Mouse (Mus musculus) MEL (cell line): ENCODE results near the gene Rabep2. TPM values are rescaled to one million over a fixed set of nuclear protein-coding genes. Genes with fewer than 3 reads are reported as not detected.
A peak's percentile ranks its signal among the peaks of the same experiment; 100 is the strongest.

Source experiments
- DNase-seq: peaks from one replicate; pipeline ENCODE4 v3.0.0; 2011; ENCODE audit warnings: low read depth, low spot score
- H3K27ac ChIP-seq: 2 replicates; pipeline ENCODE4 v1.5.1; 2012; ENCODE audit warnings: low read depth, mild to moderate bottlenecking, control low read depth, low read length, moderate library complexity; ENCODE audit not compliant: control insufficient read depth
- H3K27me3 ChIP-seq, 2 experiments: fragments of 150-350 bp in 1 of 2; sonication (generic) in 1 of 2; 2 replicates each; pipeline ENCODE4 v1.6.1; 2012; ENCODE audit warnings: low read length in 2 of 2, mild to moderate bottlenecking in 2 of 2, improper control_type of control experiment in 1 of 2, moderate library complexity in 1 of 2; ENCODE audit not compliant: insufficient read depth in 2 of 2, control insufficient read depth in 1 of 2
- H3K36me3 ChIP-seq, 2 experiments: 2 replicates each; pipeline ENCODE4 v1.6.1; 2012 to 2014; ENCODE audit warnings: low read length in 2 of 2, improper control_type of control experiment in 1 of 2, inconsistent platforms in 1 of 2, mild to moderate bottlenecking in 1 of 2; ENCODE audit not compliant: insufficient read depth in 2 of 2, control insufficient read depth in 1 of 2
- H3K4me1 ChIP-seq, 2 experiments: fragments of 150-350 bp in 1 of 2; sonication (generic) in 1 of 2; 2 replicates each; pipeline ENCODE4 v1.6.1; 2012; ENCODE audit warnings: low read length in 2 of 2, improper control_type of control experiment in 1 of 2, mild to moderate bottlenecking in 1 of 2; ENCODE audit not compliant: insufficient read depth in 2 of 2, control insufficient read depth in 1 of 2
- H3K4me3 ChIP-seq, 2 experiments: fragments of 150-350 bp in 1 of 2; sonication (generic) in 1 of 2; 2 replicates each; pipeline ENCODE4 v1.5.1; 2012; ENCODE audit warnings: low read depth in 2 of 2, low read length in 2 of 2, mild to moderate bottlenecking in 2 of 2, moderate library complexity in 2 of 2, control low read depth in 1 of 2, improper control_type of control experiment in 1 of 2; ENCODE audit not compliant: control insufficient read depth in 1 of 2, insufficient read depth in 1 of 2
- H3K79me2 ChIP-seq: 2 replicates; pipeline ENCODE4 v1.6.1; 2012; ENCODE audit warnings: mild to moderate bottlenecking, low read length, moderate library complexity; ENCODE audit not compliant: control insufficient read depth, poor library complexity, insufficient read depth
- H3K9ac ChIP-seq: 2 replicates; pipeline ENCODE4 v1.6.1; 2012; ENCODE audit warnings: low read depth, mild to moderate bottlenecking, control low read depth, low read length, moderate library complexity; ENCODE audit not compliant: control insufficient read depth, poor library complexity, severe bottlenecking
- H3K9me3 ChIP-seq: fragments of 150-350 bp; sonication (generic); replicated peaks from 2 replicates; pipeline ENCODE4 v1.6.1; 2012; ENCODE audit warnings: mild to moderate bottlenecking, low read length, improper control_type of control experiment, moderate library complexity; ENCODE audit not compliant: insufficient read depth
- CTCF ChIP-seq, 3 experiments: IDR thresholded peaks in 2 of 3; conservative IDR thresholded peaks in 1 of 3; 2 replicates each; pipeline ENCODE4 v1.5.1; 2011 to 2012; ENCODE audit warnings: low read length in 3 of 3, low read depth in 2 of 3, mild to moderate bottlenecking in 2 of 3, improper control_type of control experiment in 1 of 3, inconsistent platforms in 1 of 3, mixed read lengths in 1 of 3, moderate library complexity in 1 of 3; ENCODE audit not compliant: control insufficient read depth in 1 of 3, insufficient read depth in 1 of 3, poor library complexity in 1 of 3, severe bottlenecking in 1 of 3
- KAT2A ChIP-seq: conservative IDR thresholded peaks from 2 replicates; pipeline ENCODE4 v1.6.1; 2012; ENCODE audit warnings: low read depth, low read length, improper control_type of control experiment, inconsistent platforms
- MAX ChIP-seq: IDR thresholded peaks from 2 replicates; pipeline ENCODE4 v1.6.1; 2011; ENCODE audit warnings: low read length, improper control_type of control experiment
- MAZ ChIP-seq: IDR thresholded peaks from 2 replicates; pipeline ENCODE4 v1.6.1; 2012; ENCODE audit warnings: low read depth, mild to moderate bottlenecking, inconsistent platforms, low read length, improper control_type of control experiment
- MYB ChIP-seq: IDR thresholded peaks from 2 replicates; pipeline ENCODE4 v1.6.1; 2011; ENCODE audit warnings: mild to moderate bottlenecking, low read depth, low read length, improper control_type of control experiment
- MYC ChIP-seq: IDR thresholded peaks from 2 replicates; pipeline ENCODE4 v1.6.1; 2011; ENCODE audit warnings: low read depth, mild to moderate bottlenecking, low read length, improper control_type of control experiment, moderate library complexity
- NELFE ChIP-seq: IDR thresholded peaks from 2 replicates; pipeline ENCODE4 v1.6.1; 2011; ENCODE audit warnings: low read depth, low read length, improper control_type of control experiment
- RAD21 ChIP-seq: IDR thresholded peaks from 2 replicates; pipeline ENCODE4 v1.6.1; 2011; ENCODE audit warnings: mild to moderate bottlenecking, low read depth, low read length, improper control_type of control experiment
- SIN3A ChIP-seq: IDR thresholded peaks from 2 replicates; pipeline ENCODE4 v1.6.1; 2012; ENCODE audit warnings: low read length, improper control_type of control experiment, inconsistent platforms
- SMC3 ChIP-seq: IDR thresholded peaks from 2 replicates; pipeline ENCODE4 v1.6.1; 2011; ENCODE audit warnings: low read depth, low read length, improper control_type of control experiment
- TAL1 ChIP-seq: IDR thresholded peaks from 2 replicates; pipeline ENCODE4 v1.6.1; 2012; ENCODE audit warnings: mild to moderate bottlenecking, inconsistent platforms, low read length, moderate library complexity, mixed read lengths
- TCF12 ChIP-seq: IDR thresholded peaks from 2 replicates; pipeline ENCODE4 v1.6.1; 2014; ENCODE audit warnings: low read depth, mild to moderate bottlenecking, inconsistent platforms, low read length, improper control_type of control experiment, moderate library complexity
- USF2 ChIP-seq, 2 experiments: IDR thresholded peaks; 2 replicates each; pipeline ENCODE4 v1.6.1; 2011 to 2012; ENCODE audit warnings: improper control_type of control experiment in 2 of 2, low read length in 2 of 2, borderline replicate concordance in 1 of 2, inconsistent platforms in 1 of 2, low read depth in 1 of 2, mild to moderate bottlenecking in 1 of 2; ENCODE audit not compliant: insufficient read depth in 1 of 2
- ZC3H11A ChIP-seq: IDR thresholded peaks from 2 replicates; pipeline ENCODE4 v1.6.1; 2012; ENCODE audit warnings: low read depth, mild to moderate bottlenecking, inconsistent platforms, low read length, improper control_type of control experiment
- ZMIZ1 ChIP-seq: IDR thresholded peaks from 2 replicates; pipeline ENCODE4 v1.6.1; 2012; ENCODE audit warnings: low read depth, mild to moderate bottlenecking, inconsistent platforms, low read length, improper control_type of control experiment, moderate library complexity
- ZNF384 ChIP-seq: IDR thresholded peaks from 2 replicates; pipeline ENCODE4 v1.6.1; 2012; ENCODE audit warnings: low read depth, mild to moderate bottlenecking, inconsistent platforms, low read length, improper control_type of control experiment
- polyA plus RNA-seq, 2 experiments: library from polyadenylated mRNA; stranded (reverse) in 1 of 2; unstranded in 1 of 2; fragments of >175 nt in 1 of 2; fragments of >200 nt in 1 of 2; gene quantifications; 2 replicates each; pipeline versions ENCODE4 v1.2.1 to v1.2.4; 2012; ENCODE audit warnings: low replicate concordance in 2 of 2, low read depth in 1 of 2; ENCODE audit not compliant: insufficient read length in 2 of 2, insufficient read depth in 1 of 2, missing spikeins in 1 of 2
- total RNA-seq: library from RNA; depleted of rRNA; stranded (reverse); fragments of 300-350 nt; gene quantifications from 2 replicates; pipeline ENCODE4 v1.2.3, GENCODE M21; 2012

Rabep2 gene
- total and polyA plus RNA-seq, 3 experiments, result 12.9 to 16.2 TPM; not detected in 1

GRCm38 (mm10) chr7:126466707-126467106, 38.1 kb downstream of the Rabep2 start:
- Histone ChIP-seq H3K27me3 (no peaks in the 10 kb centered on the region), H3K9me3 (no peaks in the 10 kb centered on the region), H3K9ac (no peak overlapping the region), H3K79me2 (no peaks in the 10 kb centered on the region), H3K27ac (peak overlapping the region; percentile 19; the same call in 1 of the 2 replicates), H3K4me3 (no peak overlapping the region), H3K36me3 (peaks cover 1 to 37% of the 10 kb centered on the region in 2 experiments; a peak in 3 of 4 replicates), H3K4me1 (peaks cover 19 to 43% of the 10 kb centered on the region in 2 experiments)
- TF ChIP-seq TAL1, result no peak
- no peak for TF ChIP-seq ZNF384
- TF ChIP-seq SIN3A, result 0 out of 2 replicates have a peak, but pooled peaks have one; percentile 15
- no peak for TF ChIP-seq ZC3H11A
- peak; percentile 33 for DNase-seq

DNA sequence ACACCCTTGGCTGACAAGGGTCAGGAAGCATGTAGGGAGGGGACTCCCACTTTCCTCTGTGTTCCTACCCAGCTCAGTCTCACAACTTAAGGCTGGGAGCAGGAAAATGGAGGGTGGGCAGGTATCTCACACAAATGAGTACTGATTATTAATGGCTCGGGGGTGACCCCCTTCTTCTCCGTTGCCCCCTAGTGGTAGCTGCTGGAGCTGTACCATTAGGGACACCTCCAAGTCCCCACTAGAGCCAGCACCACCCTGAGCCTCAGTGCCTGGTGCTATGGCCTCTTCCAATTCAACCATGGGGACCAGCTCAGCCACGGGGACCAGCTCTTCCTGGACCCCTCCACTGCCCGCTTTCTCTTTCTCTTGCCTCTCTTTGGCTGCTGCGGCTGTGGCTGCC, 38.7 kb downstream of the Rabep2 start:
- no peaks in the 10 kb centered on the region for H3K27me3 ChIP-seq
- H3K9me3 ChIP-seq, result no peaks in the 10 kb centered on the region
- H3K4me3 ChIP-seq, result no peak overlapping the region
- peaks cover 1 to 37% of the 10 kb centered on the region in 2 experiments; a peak in 3 of 4 replicates for H3K36me3 ChIP-seq
- DNase-seq, result peak; percentile 76
- H3K27ac ChIP-seq, result no peak overlapping the region
- peak; percentile 28 for TF ChIP-seq RAD21
- no peak for TF ChIP-seq USF2 (IDR thresholded peaks at IDR 0.05; ENCODE audit: borderline replicate concordance in 1 of 2, insufficient read depth in 1 of 2, low read depth in 1 of 2, low read length in 2 of 2)
- peak; percentile 51 for TF ChIP-seq SMC3
- peak; percentile 68 to 80 (median 69) for TF ChIP-seq CTCF (IDR thresholded peaks at IDR 0.05 in 2 of 3, conservative IDR thresholded peaks at IDR 0.05 in 1 of 3; ENCODE audit: control insufficient read depth in 1 of 3, insufficient read depth in 1 of 3, low read depth in 2 of 3, low read length in 3 of 3, poor library complexity in 1 of 3, severe bottlenecking in 1 of 3)
- no peak for TF ChIP-seq TCF12
- H3K79me2 ChIP-seq, result no peaks in the 10 kb centered on the region
- H3K9ac ChIP-seq, result no peak overlapping the region
- H3K4me1 ChIP-seq, result peaks cover 19 to 49% of the 10 kb centered on the region in 2 experiments

- no peaks in the 10 kb centered on the region for H3K27me3 ChIP-seq
- no peaks in the 10 kb centered on the region for H3K9me3 ChIP-seq
- H3K4me3 ChIP-seq, result no peak overlapping the region
- no peaks in the 10 kb centered on the region for H3K79me2 ChIP-seq
- DNase-seq, result no peak
- H3K36me3 ChIP-seq, result peaks cover 1 to 37% of the 10 kb centered on the region in 2 experiments; a peak in 3 of 4 replicates
- H3K9ac ChIP-seq, result no peak overlapping the region
- H3K4me1 ChIP-seq, result peaks cover 19 to 49% of the 10 kb centered on the region in 2 experiments
- TF ChIP-seq NELFE (no peak), MYB (no peak), MYC (no peak), MAX (no peak), ZMIZ1 (no peak), KAT2A (no peak), SIN3A (no peak), MAZ (no peak), CTCF (IDR thresholded peaks at IDR 0.05 in 2 of 3, conservative IDR thresholded peaks at IDR 0.05 in 1 of 3; ENCODE audit: control insufficient read depth in 1 of 3, insufficient read depth in 1 of 3, low read depth in 2 of 3, low read length in 3 of 3, poor library complexity in 1 of 3, severe bottlenecking in 1 of 3) (no peak)
- no peak overlapping the region for H3K27ac ChIP-seq
These were observed 39.5 kb downstream of the Rabep2 start for GRCm38 (mm10) chr7:126467834-126468627.
